8 mouse cellular contexts compared by ENCODE assay signal in genomic region chr5:129061579-129061978, GRCm38 (mm10). TPM values are rescaled to one million over a fixed set of nuclear protein-coding genes. Genes with fewer than 3 reads are reported as not detected.
DNase-seq lines count a peak whose midpoint lies in the region; TF ChIP-seq lines count a peak whose summit lies in the region.

No protein-coding gene starts in this region.

- no peak overlapping the region for H3K9ac ChIP-seq in ES-E14 (ENCODE audit: insufficient read depth, low read depth, low read length, poor library complexity, severe bottlenecking)

- in situ Hi-C loops in ES-E14 (cut with MboI; ENCODE audit: low sequenced_read_pairs in 2 of 2, unreplicated experiment in 2 of 2), result loop anchor here (5.0 to 10.0 kb wide), 4 partner anchors 101 to 531 kb away; partner anchors contain the start of gene Mmp17 (in 1 of the 2)

- DNase-seq in adrenal gland, adult 18-20 months (ENCODE audit: low spot score in 2 of 2), result peak; percentile 42 to 48
- no peak for DNase-seq in adrenal gland, adult 8-10 months
- peak; percentile 65 for DNase-seq in ES-E14 (ENCODE audit: low read depth, low spot score)
- DNase-seq in cerebellum, postnatal 4 days (ENCODE audit: low spot score in 2 of 2), result peak; percentile 65 to 79
- peak; percentile 55 for DNase-seq in gastrocnemius, postnatal 14 days
- DNase-seq in kidney, postnatal 10 days, result peak; percentile 85
- DNase-seq in lung, postnatal 10 days, result peak; percentile 66
- peak; percentile 75 for DNase-seq in right cerebral cortex, postnatal 4 days

- no peaks in the 10 kb centered on the region for H3K9me3 ChIP-seq in ES-E14 (ENCODE audit: control insufficient read depth, insufficient read depth, low read depth, low read length)

- peaks cover 5 to 17% of the 10 kb centered on the region in 2 experiments; a peak in 2 of 4 replicates for H3K4me1 ChIP-seq in ES-E14 (ENCODE audit: control insufficient read depth in 2 of 2, insufficient read depth in 2 of 2, low read length in 2 of 2, poor library complexity in 1 of 2)

- no peak overlapping the region for H3K4me3 ChIP-seq in ES-E14 (ENCODE audit: insufficient read depth in 1 of 2, low read depth in 1 of 2, low read length in 2 of 2, poor library complexity in 1 of 2, severe bottlenecking in 1 of 2)

- no peak overlapping the region for H3K27ac ChIP-seq in ES-E14 (ENCODE audit: insufficient read depth, low read depth, low read length, poor library complexity, severe bottlenecking)

- intact Hi-C loops in gastrocnemius, postnatal 14 days (cut with DNase I; ENCODE audit: low total_unique reads), result loop anchor here (5.0 kb wide), 1 partner anchor 526 kb away; no protein-coding TSS in a partner anchor

- H3K36me3 ChIP-seq in ES-E14 (ENCODE audit: control insufficient read depth, insufficient read depth, low read length, poor library complexity, severe bottlenecking), result no peaks in the 10 kb centered on the region

TF ChIP-seq in ES-E14, 5 proteins besides CTCF, POLR2A, EP300 and RAD21:
- TF ChIP-seq ZC3H11A (IDR thresholded peaks at IDR 0.05; ENCODE audit: borderline replicate concordance, low read depth, low read length), result peak; percentile 92
- no peak for TF ChIP-seq CHD2 (IDR thresholded peaks at IDR 0.05; ENCODE audit: low read depth, low read length)

RNA-seq across cellular contexts. Expression of gene Adgrd1, which starts 35.0 kb away (rescaled TPM):
- total RNA-seq in adrenal gland, adult 18-20 months (2021), result 1 to 10 TPM; 3.2 to 7.8 TPM
- 1 to 10 TPM; 2.4 to 4.2 (median 3.7) TPM for total RNA-seq in adrenal gland, adult 8-10 months (2022)
- total RNA-seq in ES-E14 (2012; rRNA removed), result 1.1 and 2.8 TPM in 2 replicates
- 1 to 10 TPM; 4.4 to 6.1 TPM for total RNA-seq in gastrocnemius, postnatal 14 days (2021)

RNA-seq across cellular contexts. Expression of gene Ran, which starts 41.7 kb away (rescaled TPM):
- total RNA-seq in adrenal gland, adult 18-20 months (2021), result 100 to 1,000 TPM; 185 to 226 TPM
- total RNA-seq in adrenal gland, adult 8-10 months (2022), result 100 to 1,000 TPM; 137 to 213 (median 176) TPM
- 642 and 877 TPM in 2 replicates for total RNA-seq in ES-E14 (2012; rRNA removed)
- 10 to 100 TPM; 75.3 to 78.2 TPM for total RNA-seq in gastrocnemius, postnatal 14 days (2021)

RNA-seq across cellular contexts. Expression of gene Stx2, which starts 53.2 kb away (rescaled TPM):
- total RNA-seq in adrenal gland, adult 18-20 months (2021), result 10 to 100 TPM; 18.2 to 24.4 TPM
- 10 to 100 TPM; 24.9 to 32.9 (median 26.9) TPM for total RNA-seq in adrenal gland, adult 8-10 months (2022)
- total RNA-seq in ES-E14 (2012; rRNA removed), result 6.8 and 9.4 TPM in 2 replicates
- 10 to 100 TPM in 1 of 2 experiments, 1 to 10 TPM in 1; 8.7 to 10.4 TPM for total RNA-seq in gastrocnemius, postnatal 14 days (2021)
